Mouse (Mus musculus): ENCODE measurements around the gene Vmn1r119.
"Not testable (repeated sequence)": the region's sequence is repeated elsewhere in the genome, so short reads cannot be mapped to it uniquely, and the experiment has no call there.

Vmn1r119 gene

GRCm38 (mm10) chr7:21012355-21012754 is at the start of gene Vmn1r119:
Gene Vmn1r119, minus strand, starts transcription at chr7:21012455.
- not testable (repeated sequence) for DNase-seq (ENCODE audit: low read depth, low spot score)

GRCm38 (mm10) chr7:21053684-21054083 is 41.4 kb upstream of the Vmn1r119 start, which contains the start of gene Vmn1r120:
Gene Vmn1r120, minus strand, starts transcription at chr7:21053784.
- not testable (repeated sequence) for DNase-seq (ENCODE audit: low read depth, low spot score)
